Mouse (Mus musculus): ENCODE results near the gene Armc5.

DNA sequence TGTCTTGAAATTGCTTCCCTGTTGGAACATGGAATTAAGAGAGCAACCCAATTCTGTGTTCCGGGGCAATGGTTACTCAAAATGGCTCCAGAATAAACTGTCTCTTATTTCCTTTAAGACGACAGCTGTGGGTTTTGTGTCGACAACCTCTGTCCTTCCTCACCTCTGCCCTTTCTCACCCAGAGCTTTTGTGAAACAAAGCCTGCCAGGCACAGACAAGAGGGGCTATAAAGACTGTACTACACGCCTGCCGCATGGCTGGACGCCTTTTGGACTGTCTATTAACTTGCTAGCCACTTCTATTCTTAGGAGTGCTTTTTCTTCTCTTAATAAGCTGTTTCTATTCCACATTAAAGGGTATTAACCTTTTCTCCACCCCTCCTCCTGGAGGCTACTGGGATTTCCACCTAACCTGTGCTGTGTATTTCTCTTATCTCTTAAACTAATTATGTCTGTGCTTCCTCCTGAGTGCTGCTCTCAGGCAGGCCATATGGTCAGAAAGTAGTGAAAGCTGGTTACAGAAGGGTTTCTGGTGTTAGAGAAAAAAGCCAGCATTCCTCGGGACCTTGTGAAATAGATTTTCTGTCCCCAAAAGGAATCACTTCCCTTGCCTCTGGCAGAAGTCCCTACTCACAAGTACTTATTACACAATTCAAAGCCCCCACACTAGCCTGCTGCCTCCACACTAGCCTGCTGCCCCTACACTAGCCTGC, 45.5 kb downstream of the Armc5 start:
- TF ChIP-seq CTCF (conservative IDR thresholded peaks at IDR 0.05; ENCODE audit: low read length) (no peak), POU5F1 (IDR thresholded peaks at IDR 0.05; ENCODE audit: borderline replicate concordance, low read length) (no peak), NANOG (IDR thresholded peaks at IDR 0.05; ENCODE audit: borderline replicate concordance, low read length) (no peak)
